Mouse (Mus musculus): ENCODE data around the gene Msi1. TPM values are rescaled to one million over a fixed set of nuclear protein-coding genes. Genes with fewer than 3 reads are reported as not detected.

Gene Msi1
- total RNA-seq, 2 experiments from 2014 or later: 48.6 to 52.4 TPM

GRCm38 (mm10) chr5:115415111-115416085, 14.0 kb upstream of the Msi1 start:
- no peak for TF ChIP-seq CTCF (conservative IDR thresholded peaks at IDR 0.05)

GRCm38 (mm10) chr5:115428831-115429358, 504 bp upstream of the Msi1 start:
- no peak for DNase-seq (ENCODE audit: low spot score in 2 of 2)
- peak overlapping the region; percentile 79 for H3K27ac ChIP-seq
- no peak for TF ChIP-seq CTCF (conservative IDR thresholded peaks at IDR 0.05)
- H3K4me3 ChIP-seq: peak overlapping the region; percentile 68

More at GRCm38 (mm10) chr5:115415111-115416085, 14.0 kb upstream of the Msi1 start:
- no peak overlapping the region for H3K4me3 ChIP-seq
- DNase-seq (ENCODE audit: low spot score in 2 of 2): no peak
- H3K27ac ChIP-seq: no peak overlapping the region

DNA sequence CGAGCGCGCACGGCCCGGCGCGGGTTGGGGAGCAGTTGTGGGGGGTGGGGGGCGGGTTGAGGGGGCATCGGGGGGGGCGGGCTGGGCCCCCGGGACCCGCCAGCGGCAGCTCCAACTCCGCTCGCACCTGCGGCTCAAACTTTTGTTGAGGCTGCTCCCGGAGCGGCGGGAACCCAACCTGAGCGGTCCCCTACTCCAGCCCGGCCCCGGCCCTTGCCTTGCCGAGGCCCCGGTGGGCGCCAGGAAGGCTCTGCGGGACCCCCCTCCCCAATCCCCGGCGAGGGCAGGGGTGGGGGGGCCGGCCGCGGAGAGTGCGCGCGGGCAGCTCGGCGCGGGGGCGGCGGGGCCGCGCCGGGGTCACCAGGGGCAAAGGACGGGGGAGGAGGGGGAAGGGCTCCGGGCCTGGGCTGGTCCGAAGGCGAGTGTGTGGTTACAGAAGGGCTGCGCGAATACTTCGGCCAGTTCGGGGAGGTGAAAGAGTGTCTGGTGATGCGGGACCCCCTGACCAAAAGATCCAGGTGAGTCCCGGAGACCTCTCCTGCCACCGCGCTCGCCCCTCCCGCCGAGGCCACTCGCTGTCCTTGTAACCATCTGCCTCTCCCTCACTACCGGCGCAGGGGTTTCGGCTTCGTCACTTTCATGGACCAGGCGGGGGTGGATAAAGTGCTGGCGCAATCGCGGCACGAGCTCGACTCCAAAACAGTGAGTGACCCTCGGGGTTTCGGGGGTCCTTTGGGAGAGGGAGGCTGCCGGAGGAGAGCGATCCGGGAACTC, 975 bp downstream of the Msi1 start:
- Histone ChIP-seq H3K4me3 (peak overlapping the region; percentile 57), H3K27ac (peak overlapping the region; percentile 78)
- no peak for DNase-seq (ENCODE audit: low spot score in 2 of 2)
- TF ChIP-seq CTCF (conservative IDR thresholded peaks at IDR 0.05): no peak

GRCm38 (mm10) chr5:115431061-115431897, 1.9 kb downstream of the Msi1 start:
- peak; percentile 77 for TF ChIP-seq CTCF (conservative IDR thresholded peaks at IDR 0.05)
- peak in 1 of 2 experiments; percentile 51 for DNase-seq (ENCODE audit: low spot score in 2 of 2)
- H3K27ac ChIP-seq: peak overlapping the region; percentile 78
- peak overlapping the region; percentile 57 for H3K4me3 ChIP-seq

- no peak for TF ChIP-seq CTCF (conservative IDR thresholded peaks at IDR 0.05)
- DNase-seq (ENCODE audit: low spot score in 2 of 2): no peak
- Histone ChIP-seq H3K27ac (peak overlapping the region; percentile 78), H3K4me3 (peak overlapping the region; percentile 57; the same call in 1 of the 2 replicates)
These were observed 2.5 kb downstream of the Msi1 start for GRCm38 (mm10) chr5:115431898-115432259.

DNA sequence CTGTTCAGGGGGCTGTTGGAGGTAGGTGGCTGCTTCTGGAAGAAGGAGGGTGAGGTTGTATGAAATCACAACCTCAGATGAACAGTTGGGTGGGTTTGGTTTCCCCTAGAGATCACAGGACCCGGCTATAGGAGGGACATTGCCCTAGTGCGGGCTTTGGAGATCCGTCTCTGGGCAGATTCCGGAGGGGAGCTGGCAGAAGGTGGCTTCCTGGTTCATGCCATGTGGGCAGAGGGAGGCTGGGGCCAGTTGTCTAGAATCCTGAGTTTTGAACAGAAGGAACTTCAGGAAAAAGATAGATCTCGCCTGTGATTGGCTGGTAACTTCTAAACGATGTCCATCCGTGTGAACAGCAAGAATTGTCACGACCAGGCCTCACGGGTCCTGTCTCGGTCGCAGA, 3.0 kb downstream of the Msi1 start:
- no peak for DNase-seq (ENCODE audit: low spot score in 2 of 2)
- TF ChIP-seq CTCF (conservative IDR thresholded peaks at IDR 0.05): no peak
- no peak overlapping the region for H3K4me3 ChIP-seq
- H3K27ac ChIP-seq: peak overlapping the region; percentile 32; the same call in 1 of the 2 replicates

DNA sequence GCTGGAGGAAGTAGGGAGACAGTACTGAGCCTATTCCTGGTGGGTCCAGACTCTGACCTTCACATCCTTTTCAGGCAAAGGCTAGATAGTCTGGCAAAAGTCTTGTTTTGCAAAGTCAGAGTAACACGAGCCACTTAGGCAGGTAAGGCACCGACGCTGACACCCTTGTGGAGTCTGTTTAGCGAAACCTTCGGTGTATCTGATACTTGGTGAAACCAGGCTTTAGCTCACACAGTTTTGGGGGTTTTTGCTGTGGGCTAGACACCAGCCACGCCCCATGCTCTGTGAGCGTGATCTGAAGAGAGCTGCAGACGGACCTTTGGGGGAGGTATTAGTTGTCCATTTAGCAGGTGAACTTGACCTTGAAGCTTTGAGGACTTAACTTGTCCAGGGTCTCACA, 3.8 kb downstream of the Msi1 start:
- H3K27ac ChIP-seq: no peak overlapping the region
- DNase-seq (ENCODE audit: low spot score in 2 of 2): no peak
- H3K4me3 ChIP-seq: no peak overlapping the region
- TF ChIP-seq CTCF (conservative IDR thresholded peaks at IDR 0.05): no peak

GRCm38 (mm10) chr5:115434280-115434852, 5.0 kb downstream of the Msi1 start:
- Histone ChIP-seq H3K4me3 (no peak overlapping the region), H3K27ac (peak overlapping the region; percentile 91; the same call in 1 of the 2 replicates)
- no peak for TF ChIP-seq CTCF (conservative IDR thresholded peaks at IDR 0.05)
- DNase-seq (ENCODE audit: low spot score in 2 of 2): no peak

DNA sequence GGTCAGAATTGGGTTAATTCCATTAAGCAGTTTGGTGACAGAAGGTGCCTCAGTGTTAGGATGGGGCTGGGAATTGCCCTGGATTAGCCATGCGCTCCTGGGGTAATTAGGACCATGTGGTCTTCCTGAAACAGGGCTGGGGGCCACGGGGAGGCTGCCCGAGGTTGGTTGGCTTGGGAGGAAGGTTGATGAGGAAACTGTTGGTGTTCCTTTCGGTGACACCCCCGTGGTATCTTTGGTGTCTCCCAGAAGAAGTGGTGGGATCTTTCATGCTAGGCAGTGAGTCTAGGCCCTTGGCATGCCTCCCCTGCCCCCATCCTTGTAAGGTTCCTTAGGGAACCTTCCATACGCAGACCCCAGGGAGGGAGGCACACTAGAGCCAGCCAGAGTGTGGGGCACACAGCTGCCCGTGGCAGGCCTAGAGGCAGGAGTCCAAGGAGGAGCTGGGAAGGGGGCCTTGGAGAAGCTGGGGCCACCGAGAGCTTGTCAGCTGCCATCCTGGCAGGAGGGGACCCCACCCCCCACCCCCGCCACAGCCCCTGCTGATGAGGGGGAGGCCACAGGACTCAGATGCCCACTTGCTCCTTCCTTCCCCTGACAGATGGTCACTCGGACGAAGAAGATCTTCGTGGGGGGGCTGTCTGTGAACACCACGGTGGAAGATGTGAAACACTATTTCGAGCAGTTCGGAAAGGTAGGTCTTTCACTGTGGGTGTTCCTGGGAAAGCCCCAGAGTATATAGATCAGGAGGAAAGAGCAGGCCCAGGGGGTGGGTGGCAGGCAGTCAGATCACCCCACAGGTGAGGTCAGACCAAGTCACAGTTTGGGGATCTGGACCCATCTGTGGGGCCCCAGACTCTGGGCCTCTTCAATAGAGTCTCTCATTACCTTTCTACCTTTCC, 5.7 kb downstream of the Msi1 start:
- Histone ChIP-seq H3K27ac (peak overlapping the region; percentile 91), H3K4me3 (no peak overlapping the region)
- TF ChIP-seq CTCF (conservative IDR thresholded peaks at IDR 0.05): no peak

DNA sequence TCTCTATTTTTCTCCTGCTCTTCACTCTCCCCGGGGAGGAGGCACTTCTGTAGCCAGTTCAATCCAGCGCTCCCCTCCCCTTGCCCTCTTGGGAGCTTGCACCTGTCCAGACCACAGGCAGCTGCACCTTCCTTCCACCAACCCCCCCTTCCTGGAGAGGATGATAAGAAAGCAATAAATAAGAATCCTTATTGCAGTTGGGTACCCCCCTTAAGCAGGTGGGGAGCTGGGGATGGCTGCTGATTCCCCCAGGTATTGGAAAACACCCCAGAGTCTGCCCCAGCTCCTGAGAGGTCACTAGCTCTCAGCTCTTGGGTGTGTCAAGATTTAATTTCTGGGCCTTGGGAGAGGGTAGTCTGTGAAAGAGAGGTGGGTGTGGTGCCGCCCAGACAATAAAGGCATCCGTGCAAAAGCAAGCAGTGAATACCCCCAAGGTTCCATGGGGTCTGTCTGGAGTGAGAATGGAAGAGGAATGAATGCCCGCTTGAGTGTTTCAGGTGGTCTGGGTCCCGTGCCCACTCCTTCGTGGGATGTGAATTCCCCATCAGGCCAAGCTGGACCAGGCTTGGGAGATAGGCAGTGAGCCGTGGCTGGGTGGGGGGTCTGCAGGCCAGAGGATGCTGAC, 6.5 kb downstream of the Msi1 start:
- DNase-seq (ENCODE audit: low spot score in 2 of 2): no peak
- H3K4me3 ChIP-seq: peak overlapping the region; percentile 61
- H3K27ac ChIP-seq: peak overlapping the region; percentile 91
- TF ChIP-seq CTCF (conservative IDR thresholded peaks at IDR 0.05): no peak

More for the DNA sequence above, 5.7 kb downstream of the Msi1 start:
- DNase-seq (ENCODE audit: low spot score in 2 of 2): no peak

Data from layer of hippocampus, adult 2 months (tissue).